Mouse (Mus musculus) bone marrow, adult 2 months (tissue): Measurements from ENCODE around the gene Slco2b1.

ENCODE experiments used
- CTCF ChIP-seq: fragments of 200-500 bp; IDR thresholded peaks from 2 replicates; pipeline ENCODE4 v1.5.1; 2011; ENCODE audit warnings: low read length, control low read depth; ENCODE audit not compliant: control insufficient read depth, insufficient read depth
- POLR2A ChIP-seq: fragments of 200-500 bp; IDR thresholded peaks from 2 replicates; pipeline ENCODE4 v1.6.1; 2011; ENCODE audit warnings: low read depth, mild to moderate bottlenecking, control low read depth, low read length, borderline replicate concordance; ENCODE audit not compliant: control insufficient read depth

- TF ChIP-seq POLR2A, result no peak
- no peak for TF ChIP-seq CTCF
Observed at GRCm38 (mm10) chr7:99665731-99666452, 45.2 kb downstream of the Slco2b1 start.
